Mouse (Mus musculus) heart, adult 18-20 months (tissue): ENCODE measurements around the gene Rnf166. TPM values are rescaled to one million over a fixed set of nuclear protein-coding genes. Genes with fewer than 3 reads are reported as not detected.

Experiments used
- DNase-seq, 2 experiments: peaks; one replicate each; pipeline ENCODE4 v3.0.0; 2021 to 2022; ENCODE audit warnings: mixed read lengths in 1 of 2
- total RNA-seq, 2 experiments: library from RNA; stranded (reverse); gene quantifications; 2 replicates each; pipeline ENCODE4 v1.2.3; 2021

Rnf166 gene
- total RNA-seq, 2 experiments from 2014 or later = 42.1 to 51.7 TPM

- no peak for DNase-seq
Observed at GRCm38 (mm10) chr8:122441326-122441725, 34.5 kb downstream of the Rnf166 start.

GRCm38 (mm10) chr8:122439336-122439735 lies 36.5 kb downstream of the Rnf166 start:
- no peak for DNase-seq

GRCm38 (mm10) chr8:122437708-122438331 lies 38.0 kb downstream of the Rnf166 start:
- DNase-seq = no peak

GRCm38 (mm10) chr8:122436586-122437125 lies 39.2 kb downstream of the Rnf166 start:
- DNase-seq = no peak

GRCm38 (mm10) chr8:122436146-122436545 lies 39.7 kb downstream of the Rnf166 start:
- no peak for DNase-seq

- no peak for DNase-seq
Observed at GRCm38 (mm10) chr8:122435375-122435774, 40.5 kb downstream of the Rnf166 start.

GRCm38 (mm10) chr8:122433269-122433905 lies 42.5 kb downstream of the Rnf166 start:
- no peak for DNase-seq

GRCm38 (mm10) chr8:122432443-122433268 lies 43.2 kb downstream of the Rnf166 start, which contains the start of gene Cyba:
Gene Cyba, minus strand, starts transcription at chr8:122432930.
- peak; percentile 85 to 89 for DNase-seq

- DNase-seq = peak in 1 of 2 experiments; percentile 80
Observed at GRCm38 (mm10) chr8:122431694-122432442, 44.0 kb downstream of the Rnf166 start.

- DNase-seq = no peak
Observed at GRCm38 (mm10) chr8:122430646-122431045, 45.2 kb downstream of the Rnf166 start.

- peak; percentile 40 to 63 for DNase-seq
Observed at GRCm38 (mm10) chr8:122430058-122430636, 45.7 kb downstream of the Rnf166 start.

- no peak for DNase-seq
Observed at GRCm38 (mm10) chr8:122428163-122428562, 47.7 kb downstream of the Rnf166 start.

- DNase-seq = no peak
Observed at GRCm38 (mm10) chr8:122427607-122428006, 48.3 kb downstream of the Rnf166 start.

GRCm38 (mm10) chr8:122426145-122426544 lies 49.7 kb downstream of the Rnf166 start:
- DNase-seq = no peak

- peak; percentile 65 to 72 for DNase-seq
Observed at GRCm38 (mm10) chr8:122423659-122424058, 52.2 kb downstream of the Rnf166 start.

GRCm38 (mm10) chr8:122423217-122423616 lies 52.6 kb downstream of the Rnf166 start:
- no peak for DNase-seq

GRCm38 (mm10) chr8:122421376-122422070 lies 54.3 kb downstream of the Rnf166 start, which contains the start of gene Il17c:
Gene Il17c, plus strand, starts transcription at chr8:122422020.
- no peak for DNase-seq

GRCm38 (mm10) chr8:122419881-122420555 lies 55.8 kb downstream of the Rnf166 start:
- no peak for DNase-seq
